Mouse (Mus musculus) embryo, embryonic 11 days (tissue): Measurements from ENCODE around the gene Akap7.
"Not testable (repeated sequence)": the region's sequence is repeated elsewhere in the genome, so short reads cannot be mapped to it uniquely, and the experiment has no call there.

Source experiments
- DNase-seq: peaks from one replicate; pipeline ENCODE4 v3.0.0-alpha.2; 2015

Gene Akap7

DNA sequence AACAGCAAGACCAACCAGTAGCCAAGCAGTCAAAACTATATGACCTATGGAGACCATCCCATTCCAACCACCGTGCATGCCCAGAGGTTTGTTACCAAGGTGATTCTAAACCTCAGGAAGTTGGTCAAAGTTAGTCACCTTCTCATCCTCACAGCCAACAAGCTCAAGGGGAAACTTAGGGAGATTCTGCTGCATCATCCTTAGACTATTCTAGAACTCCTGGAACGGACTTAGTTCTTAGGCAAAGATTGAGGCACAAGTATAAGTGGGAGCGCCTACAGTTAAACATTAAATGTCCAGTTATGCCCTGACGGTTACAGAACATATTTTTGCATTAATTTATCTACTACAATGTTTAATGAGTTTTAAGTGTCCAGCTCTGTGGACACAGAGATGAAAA is 54.7 kb downstream of the Akap7 start:
- no peak for DNase-seq

DNA sequence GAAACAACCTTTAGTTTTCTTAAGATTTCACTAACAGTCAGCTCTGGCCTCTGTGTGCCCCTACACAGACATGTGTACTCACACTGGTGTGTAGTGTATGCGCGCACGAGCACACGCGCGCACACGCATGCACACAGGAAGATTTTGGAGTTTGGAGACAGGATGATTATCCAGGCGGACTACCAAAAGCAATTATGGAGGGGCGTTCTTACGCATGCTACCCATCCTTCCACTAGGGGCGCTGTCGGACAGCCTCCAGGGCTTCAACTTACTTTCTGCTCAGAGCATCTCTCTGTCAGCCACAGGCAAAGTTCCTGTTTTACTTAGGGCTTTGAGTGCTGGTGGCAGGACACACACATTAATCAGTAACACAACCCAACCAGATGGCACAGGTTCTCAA is 57.6 kb downstream of the Akap7 start:
- DNase-seq, result peak; percentile 83

DNA sequence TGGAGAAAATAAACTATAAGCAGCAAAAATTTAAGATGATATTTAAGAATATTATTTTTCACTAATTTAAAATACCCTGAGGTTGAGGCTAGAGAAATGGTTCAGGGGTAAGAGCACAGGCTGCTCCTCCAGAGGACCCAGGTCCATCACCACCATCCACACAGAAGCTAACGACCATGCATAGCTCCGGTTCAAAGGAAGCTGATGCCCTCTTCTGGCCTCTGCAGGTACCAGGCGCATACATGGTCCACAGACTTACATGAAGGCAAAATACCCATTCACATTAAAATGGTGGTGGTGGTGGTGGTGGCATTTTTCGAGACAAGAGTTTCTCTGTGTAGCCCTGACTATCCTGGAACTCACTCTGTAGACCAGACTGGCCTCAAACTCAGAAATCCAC is 61.5 kb downstream of the Akap7 start:
- peak; percentile 52 for DNase-seq

DNA sequence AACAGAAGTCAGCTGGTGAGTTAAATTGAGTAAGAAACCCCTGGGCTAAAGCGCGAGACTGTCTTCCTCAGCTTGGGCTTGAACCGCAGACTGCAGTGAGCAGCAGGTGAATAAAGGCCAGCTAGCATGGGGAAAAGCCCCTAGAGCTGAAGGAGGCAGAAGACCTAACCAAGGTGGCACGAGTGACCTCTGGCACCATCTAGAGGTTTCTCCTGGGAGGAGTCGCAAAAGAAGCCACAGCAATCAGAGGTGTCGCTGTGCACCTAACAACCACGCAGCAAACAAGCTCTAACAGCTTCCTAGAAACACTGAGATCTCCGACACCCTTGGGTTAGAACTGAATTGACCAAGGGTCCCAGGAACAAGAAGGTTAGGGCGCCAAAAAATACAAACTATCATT is 68.5 kb downstream of the Akap7 start:
- DNase-seq, result peak; percentile 69

DNA sequence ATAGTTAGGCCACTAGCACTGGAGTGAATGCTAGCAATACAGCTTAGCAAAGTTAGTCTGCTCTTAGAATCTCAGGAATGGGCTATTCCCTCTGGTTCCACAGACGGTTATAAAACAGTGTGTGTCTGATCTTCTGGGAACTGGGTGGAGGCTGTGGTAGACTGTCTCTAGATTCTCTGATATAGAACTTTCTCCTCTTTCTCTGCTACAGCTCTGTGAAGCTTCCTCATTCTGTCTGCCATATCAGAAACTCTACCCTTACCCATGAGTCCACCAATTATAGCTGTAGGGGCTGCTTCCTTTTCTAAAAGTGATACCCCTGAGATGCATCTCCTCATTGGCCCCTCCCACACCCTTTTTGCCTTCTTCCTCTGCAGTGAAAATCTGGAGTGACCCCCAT is 73.6 kb downstream of the Akap7 start:
- no peak for DNase-seq

DNA sequence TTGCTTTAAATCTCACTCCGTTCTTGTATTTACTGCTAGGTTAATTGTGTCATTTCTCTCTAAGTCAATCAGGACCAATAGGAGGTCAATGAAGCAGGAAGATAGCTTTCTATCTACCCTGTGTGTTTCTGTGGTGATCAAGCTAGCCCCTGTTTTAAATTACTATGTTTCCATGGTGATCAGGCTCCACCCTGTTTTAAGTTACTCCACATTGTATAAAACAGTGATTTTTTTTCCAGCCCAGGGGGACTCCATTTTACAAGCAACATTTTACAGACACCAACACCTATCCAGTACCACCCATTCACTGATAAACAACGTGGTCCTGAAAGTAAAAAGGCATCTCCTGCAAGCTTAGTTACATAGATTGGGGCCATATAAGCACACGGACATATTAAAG is 75.0 kb downstream of the Akap7 start:
- DNase-seq, result peak; percentile 21

DNA sequence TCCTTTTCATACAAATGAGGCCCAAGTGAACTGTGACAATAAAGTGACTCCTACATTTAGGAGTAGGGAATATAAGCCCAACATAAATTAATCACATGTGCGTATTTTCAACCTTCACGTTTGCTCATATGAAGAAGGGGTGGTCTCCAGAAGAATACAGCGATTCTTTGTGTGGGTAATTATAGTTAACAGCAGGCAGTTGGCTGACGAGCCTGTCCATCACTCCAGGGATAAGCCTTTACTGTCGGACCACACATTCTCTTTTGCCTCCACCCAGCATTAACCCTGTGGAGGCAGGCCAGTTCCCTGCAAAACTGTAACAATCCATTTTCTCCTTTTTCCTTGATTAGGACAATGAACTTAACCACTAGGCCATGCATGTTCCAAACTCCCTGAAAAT is 76.3 kb downstream of the Akap7 start:
- peak; percentile 21 for DNase-seq

DNA sequence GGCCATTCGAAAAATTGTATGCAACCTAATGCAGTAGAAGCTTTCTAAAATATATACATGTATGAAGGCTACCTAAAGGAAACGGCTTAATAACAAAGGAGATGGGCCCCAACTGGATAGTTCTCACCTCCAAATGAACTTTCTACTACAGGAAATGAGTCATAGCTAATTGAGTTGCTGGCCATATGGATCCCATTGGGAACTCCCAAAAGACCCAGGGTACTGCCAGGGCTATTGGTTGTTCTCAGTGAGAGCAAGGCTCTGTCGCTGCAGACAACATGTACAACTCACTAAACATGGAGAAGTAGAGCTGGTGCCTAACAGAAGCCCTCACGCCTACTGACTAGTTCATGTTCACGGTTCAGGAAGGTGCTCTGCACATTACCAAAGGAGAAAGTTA is 83.3 kb downstream of the Akap7 start:
- peak; percentile 24 for DNase-seq

DNA sequence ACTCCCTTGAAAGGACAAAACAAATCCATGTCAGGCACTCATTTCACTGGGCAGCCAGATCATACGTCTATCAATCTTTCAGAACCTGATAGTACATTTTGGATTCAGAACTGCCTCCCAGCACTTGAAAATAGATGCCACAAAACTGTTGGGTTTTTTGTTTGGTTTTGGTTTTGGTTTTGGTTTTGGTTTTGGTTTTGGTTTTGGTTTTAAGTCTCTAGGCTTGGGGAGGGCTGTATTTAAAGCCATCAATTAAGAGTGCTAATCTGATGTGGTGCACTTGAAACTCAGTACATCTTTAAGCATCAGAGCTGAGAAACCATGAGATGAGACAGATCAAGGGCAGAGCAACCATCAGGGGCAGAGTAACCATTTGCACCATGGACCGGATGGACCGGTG is 86.9 kb downstream of the Akap7 start:
- no peak for DNase-seq

DNA sequence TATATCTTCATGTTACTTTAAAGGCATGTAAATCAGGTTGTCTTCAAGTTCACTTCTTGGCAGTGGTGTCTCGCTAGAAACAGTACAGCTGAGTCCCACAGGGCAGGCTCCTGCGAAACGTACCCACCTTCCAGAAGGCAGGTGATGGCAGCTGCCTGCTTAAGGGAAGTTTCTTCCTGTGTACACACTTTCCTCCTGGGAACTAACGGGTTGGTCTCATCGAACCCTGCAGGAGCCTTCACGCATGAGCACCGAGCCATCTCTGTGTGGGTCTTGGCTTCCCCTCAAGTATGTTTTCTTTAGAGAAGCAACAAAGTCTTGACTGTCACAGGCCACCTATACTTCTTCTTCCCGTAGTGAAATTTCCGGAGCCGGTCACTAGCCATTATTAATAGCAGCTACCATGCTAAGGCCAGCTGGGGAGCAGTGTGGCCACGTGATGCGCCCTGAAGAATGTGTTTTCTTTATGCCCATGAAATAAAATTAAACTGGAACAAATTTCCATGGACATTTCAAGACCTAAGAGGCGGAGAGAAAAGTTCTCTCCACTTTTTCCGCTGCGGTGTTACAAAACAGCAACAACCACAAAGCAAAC is 87.7 kb downstream of the Akap7 start:
- no peak for DNase-seq

DNA sequence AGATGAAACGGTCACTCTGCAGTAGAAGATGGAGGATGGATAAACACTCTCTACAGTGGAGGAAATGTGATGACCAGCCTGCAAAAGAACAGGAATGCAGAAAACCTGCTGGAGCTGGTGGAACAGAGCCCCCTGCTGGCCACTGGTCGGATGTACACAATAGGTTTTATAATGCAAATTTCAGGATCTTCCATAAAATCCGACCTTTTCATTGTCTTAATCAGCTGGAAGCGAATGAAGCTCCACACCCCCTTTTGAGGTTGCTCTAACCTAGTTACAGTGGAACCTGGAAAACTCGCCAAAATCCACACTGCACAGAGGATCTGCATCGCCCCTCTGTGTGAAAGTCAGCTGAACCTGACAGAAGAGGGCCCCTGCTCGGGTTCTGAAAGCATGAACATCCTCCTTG is 88.4 kb downstream of the Akap7 start:
- peak; percentile 78 for DNase-seq

DNA sequence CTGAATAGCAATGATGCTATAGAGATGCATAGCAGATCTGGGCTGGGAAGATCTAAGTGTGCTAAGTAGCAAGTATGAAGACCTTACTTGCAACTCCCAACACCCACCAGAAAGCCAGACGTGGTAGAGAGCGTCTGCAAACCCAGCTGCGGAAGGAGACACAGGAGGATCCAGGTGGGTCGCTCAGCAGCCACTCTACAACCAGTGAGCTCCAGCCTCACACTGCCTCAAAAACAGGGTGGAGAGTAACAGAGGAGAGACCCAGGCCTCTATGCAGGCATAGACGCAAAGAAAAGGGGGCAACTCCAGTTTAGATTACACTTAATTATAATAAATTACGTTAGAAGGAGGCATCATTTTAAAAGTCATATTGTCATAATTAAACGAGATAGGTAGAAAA is 88.9 kb downstream of the Akap7 start:
- DNase-seq, result no peak

DNA sequence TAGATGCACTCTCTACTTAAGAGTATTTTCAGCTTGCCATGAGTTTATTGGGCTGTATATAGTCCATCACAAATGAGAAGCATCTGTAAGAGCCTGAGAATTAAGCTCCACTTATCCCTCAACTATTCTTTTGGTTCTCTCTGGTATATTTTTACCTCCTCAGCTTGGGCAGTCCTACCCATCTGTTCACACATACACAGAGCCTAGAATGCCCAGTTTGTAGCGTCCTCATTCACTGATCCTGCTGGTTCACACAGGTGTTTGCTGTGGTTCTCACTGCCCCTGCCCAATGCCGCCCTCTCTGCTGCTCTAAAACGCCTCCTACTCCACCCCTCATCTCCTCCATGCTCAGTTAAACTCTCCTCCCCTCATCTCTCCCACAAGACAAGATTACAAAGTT is 91.7 kb downstream of the Akap7 start:
- no peak for DNase-seq

DNA sequence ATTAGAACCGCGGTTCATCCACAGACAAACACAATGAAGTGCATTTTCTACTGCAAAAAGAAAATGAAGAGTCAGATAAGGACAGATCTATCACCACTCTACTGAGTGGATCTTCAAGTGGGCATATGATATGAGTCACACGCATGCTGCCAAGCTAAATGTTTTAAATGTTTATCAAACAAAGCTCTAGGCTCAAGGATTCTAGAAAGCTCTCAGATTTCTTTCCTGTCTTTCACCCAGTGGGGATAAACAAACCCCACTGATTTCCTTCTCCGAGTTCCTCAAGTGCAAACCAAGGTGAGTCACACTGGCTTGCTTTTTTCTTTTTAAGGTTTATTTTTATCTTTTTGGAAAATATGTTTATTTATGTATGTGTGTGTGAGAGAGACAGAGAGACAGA is 94.0 kb downstream of the Akap7 start:
- no peak for DNase-seq

DNA sequence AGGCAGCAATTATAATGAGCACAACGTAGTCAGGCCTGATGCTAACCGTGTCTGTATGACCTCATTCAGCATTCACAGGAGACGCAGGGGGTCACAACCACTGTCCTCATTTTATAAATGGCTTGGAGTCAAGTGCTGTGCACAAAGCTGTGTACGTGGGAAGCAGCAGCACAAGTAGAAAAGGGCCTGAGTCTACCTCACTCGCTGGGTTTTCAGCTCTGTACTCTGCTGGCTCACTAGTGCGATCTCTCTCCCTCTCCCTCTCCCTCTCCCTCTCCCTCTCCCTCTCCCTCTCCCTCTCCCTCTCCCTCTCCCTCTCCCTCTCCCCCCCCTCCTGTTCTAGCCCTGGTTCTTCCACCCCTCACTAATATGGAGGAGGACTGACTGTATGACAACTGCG is 99.1 kb downstream of the Akap7 start:
- DNase-seq, result no peak

DNA sequence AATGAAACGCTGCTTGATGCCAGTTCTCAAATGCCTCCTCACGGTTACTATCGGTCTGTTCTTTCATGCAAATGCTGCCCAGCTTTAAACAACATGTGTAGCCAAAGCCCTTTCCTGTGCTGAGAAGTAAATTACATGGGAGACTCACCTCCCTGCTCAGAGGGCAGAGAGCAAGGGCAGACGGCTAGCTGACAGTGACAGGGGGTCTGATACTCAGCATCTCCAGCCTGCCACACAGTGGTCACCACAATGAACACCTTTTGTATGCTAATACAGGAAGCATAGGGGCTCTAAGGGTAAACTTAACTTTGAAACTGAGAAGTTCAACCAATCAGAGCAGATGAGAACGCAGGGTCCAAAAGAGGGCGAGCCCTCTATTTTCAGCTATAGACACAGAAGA is 99.8 kb downstream of the Akap7 start:
- peak; percentile 35 for DNase-seq

DNA sequence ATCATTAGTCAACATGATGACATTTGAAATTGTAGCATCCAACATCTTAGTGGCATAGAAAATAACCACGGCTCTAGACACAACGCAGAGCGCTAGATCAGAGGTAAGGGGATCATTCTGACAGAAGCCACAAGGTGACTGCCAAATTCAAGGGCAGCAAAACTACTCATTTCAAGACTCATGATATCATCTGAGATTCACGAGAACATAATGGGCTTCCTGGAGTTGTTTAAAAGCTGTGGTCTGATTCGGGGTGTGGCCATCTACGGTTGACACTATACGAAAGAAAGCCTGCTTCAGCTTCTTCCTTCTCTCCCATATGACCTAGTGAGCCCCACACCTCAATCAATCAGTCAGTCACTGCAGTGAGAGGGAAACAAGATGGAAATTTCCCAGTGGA is 107.0 kb downstream of the Akap7 start:
- no peak for DNase-seq

DNA sequence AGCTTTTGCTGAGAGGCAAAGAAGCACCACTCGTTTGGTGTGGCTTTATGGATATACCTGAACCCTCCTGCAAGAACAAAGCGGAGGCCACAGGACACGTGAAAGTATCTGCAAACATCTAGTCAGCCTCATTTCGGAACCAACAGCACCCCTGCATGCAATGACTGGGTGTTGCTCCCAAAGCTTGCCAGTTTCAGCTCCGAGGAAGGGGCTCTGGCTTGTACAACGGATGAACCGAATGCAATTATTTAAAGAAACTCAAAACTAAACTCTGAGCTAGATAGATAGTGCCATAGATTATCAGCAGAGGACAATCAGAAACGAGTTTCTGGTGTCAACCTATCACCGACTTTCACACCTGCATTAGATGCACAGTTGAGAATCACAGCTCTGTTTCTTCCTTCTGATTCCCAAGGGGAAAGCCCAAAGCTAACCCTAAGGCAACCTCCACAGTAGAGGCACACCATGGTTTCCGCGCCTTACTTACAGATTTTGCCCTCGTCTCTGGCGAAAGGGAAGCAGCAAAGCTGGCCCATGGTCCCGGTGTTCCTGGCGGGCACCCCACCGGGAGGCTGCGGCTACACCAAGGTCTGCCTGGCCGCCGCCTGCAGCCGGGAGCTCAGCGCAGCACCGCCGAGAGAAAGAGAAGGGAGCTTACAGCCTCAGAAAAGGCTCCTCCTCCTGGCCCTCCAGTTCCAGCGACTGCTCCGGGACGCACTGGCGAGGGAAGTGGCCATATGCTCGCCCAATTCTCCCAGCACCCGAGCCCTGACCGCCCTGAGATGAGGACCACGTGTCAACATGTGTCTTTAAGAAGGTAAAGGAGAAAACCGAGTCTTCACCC is 107.9 kb downstream of the Akap7 start:
- peak; percentile 78 for DNase-seq

DNA sequence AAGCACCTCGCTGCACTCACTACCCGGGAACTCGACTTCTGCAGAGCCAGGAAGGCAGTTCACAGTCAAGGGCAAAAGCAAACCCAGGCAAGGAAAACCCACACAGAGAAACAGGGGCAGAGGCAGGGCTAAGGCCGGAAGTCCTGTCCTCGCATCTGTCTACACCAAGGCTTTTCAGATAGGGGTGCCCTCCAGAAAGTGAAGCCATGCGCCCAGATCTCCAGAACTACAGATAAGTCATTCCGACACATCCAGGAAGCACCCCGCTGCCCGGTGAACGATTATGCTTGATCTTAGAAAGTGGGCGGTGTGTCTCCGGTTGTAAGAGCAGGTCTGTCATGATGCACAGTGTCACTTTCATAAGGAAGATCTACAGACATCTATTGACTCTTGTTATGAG is 109.1 kb downstream of the Akap7 start:
- DNase-seq, result no peak

DNA sequence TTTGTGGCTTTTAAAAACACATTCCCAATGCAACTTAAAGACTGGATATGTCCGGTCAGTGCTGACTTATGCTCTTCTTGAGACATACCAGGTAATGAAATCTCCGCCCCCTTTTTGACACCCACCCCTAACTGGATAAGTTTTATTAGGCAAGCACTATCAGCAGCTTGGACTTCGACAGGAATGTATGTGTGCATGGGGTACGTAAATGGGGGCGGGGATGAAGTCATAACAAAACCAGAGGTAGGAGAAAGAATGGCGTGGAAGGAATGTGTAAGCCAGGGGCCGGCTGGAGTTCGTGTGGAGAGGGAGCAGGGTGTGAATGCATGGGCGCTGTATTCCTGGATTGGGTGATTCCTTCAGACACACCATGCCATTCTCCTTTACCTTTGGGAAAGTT is 109.6 kb downstream of the Akap7 start:
- DNase-seq, result no peak

DNA sequence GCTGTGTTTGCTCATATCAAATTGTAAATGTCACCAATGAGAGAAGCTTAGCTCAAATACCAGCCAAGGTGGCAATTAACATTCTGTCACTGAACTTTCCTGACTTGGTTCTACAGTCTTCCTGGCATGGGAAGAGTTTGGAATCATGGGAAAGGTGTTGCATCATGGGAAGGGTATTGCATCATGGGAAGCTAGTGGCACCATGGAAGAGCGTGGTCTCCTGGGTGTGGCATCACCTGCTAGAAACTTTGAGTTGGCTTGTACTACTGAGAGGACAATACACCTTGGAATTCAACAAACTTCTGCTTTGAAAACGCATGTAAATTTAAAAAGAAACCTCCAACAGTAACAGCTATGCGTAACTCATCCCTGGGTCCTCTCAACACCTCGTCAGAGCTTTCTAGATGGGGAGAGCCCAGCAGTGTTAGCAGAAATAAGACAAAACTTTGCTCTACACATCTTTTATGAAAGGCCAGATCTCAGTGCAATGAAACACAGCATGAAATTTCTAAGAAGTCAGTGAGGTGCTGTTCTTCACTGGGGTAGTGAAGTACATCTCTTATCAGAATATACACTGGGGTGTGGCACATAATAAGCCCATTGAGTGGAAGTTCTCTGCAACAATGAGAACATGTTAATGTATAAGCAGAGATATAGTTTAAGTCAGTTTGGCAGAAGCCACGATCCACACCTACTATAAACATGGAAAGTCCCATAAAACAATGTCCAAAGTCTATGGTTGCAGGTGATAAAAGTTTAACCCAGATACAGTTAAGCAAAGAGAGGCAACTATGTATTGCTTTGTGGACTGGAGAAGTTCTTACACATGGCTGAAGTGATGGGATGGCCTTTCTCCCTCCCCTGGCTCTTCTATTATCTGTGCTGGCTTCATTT is 115.2 kb downstream of the Akap7 start:
- DNase-seq, result no peak

DNA sequence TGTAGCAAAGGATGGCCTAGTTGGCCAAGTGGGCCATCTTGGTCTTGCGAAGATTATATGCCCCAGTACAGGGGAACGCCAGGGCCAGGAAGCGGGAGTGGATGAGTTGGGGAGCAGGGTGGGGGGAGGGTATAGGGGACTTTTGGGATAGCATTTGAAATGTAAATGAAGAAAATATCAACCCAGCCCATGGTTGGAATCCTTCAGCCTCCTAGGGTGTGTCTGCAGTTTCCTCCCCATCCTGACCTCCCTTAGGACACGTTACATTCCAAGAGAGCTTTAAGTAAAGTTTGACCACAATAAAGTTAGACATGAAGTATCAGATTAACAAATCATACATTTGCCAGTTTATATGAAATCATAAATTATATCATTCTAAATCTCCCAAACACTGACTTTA is 116.5 kb downstream of the Akap7 start:
- DNase-seq, result no peak

DNA sequence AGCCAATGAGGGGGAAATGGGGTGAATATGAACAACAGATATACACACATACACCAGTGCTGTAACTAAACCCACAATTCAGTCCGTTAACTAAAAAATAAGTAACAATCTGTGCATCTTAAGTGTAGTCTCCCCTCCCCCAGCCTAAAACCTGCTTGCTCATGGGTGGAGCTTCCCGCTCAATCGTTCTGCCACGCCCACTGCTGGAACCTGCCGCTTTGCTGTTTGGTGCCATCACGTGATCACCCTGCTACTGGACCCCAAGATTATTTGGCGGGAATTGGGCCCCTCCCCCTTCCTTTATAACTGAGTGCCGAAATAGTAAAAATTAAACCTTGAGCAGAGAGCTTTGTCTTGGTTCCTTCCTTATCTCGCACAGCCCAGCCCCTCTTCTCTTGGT is 121.4 kb downstream of the Akap7 start:
- DNase-seq, result not testable (repeated sequence)

DNA sequence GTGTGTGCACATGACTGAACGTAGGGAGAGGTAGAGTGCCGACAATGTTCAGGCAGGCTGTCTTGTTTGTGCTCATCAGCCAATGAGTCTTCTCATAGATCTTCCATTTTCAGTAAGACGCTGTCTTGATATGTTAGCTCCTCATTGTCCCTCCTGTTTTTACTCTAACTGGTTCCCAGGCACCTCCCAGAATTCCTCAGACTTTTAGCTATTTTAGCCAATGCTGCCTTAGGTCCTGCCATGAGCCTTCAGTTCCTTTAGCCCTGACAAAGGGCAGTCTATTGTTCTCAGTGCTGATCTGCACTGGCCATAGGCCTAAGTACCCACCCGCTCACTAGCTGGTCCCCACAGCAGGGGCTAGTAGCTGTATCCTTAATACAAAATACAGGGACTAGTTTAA is 122.0 kb downstream of the Akap7 start:
- DNase-seq, result no peak
